Comparison of ENCODE assay signal across 8 mouse cellular contexts in genomic region chr1:34005726-34006638, GRCm38 (mm10).
A peak's percentile ranks its signal among the peaks of the same experiment; 100 is the strongest.
DNase-seq lines count a peak whose midpoint lies in the region; ATAC-seq lines count a peak whose summit lies in the region.

No protein-coding gene starts in this region.

- H3K4me2 ChIP-seq in intestine, embryonic 16.5 days (ENCODE audit: low read depth, low read length): peak overlapping the region; percentile 81

- DNase-seq in spleen, postnatal 36 days (ENCODE audit: low spot score in 2 of 2): peak; percentile 46 to 53
- DNase-seq in spleen, adult 12 weeks (ENCODE audit: low spot score): no peak
- DNase-seq in embryo, embryonic 11.5 days (ENCODE audit: low read depth, low spot score): peak; percentile 54
- DNase-seq in heart, adult 11 months: peak; percentile 99
- DNase-seq in left cerebral cortex, postnatal 36 days (ENCODE audit: low spot score in 2 of 2): peak; percentile 64 to 68
- peak; percentile 72 for DNase-seq in right cerebral cortex, postnatal 25 days

- 2% methylated on average over 29 of the region's 29 CpGs for WGBS in intestine, embryonic 16.5 days

- H3K4me3 ChIP-seq in intestine, embryonic 16.5 days (ENCODE audit: low read length): peak overlapping the region; percentile 50

- peak overlapping the region; percentile 56; the same call in 1 of the 2 replicates for H3K27ac ChIP-seq in intestine, embryonic 16.5 days (ENCODE audit: low read length)

- no peaks in the 10 kb centered on the region for H3K9me3 ChIP-seq in intestine, embryonic 16.5 days (ENCODE audit: control insufficient read depth, low read length)

- peaks cover 10% of the 10 kb centered on the region; the same call in 1 of the 2 replicates for H3K4me1 ChIP-seq in intestine, embryonic 16.5 days (ENCODE audit: control insufficient read depth, insufficient read depth, low read length)

- peak overlapping the region; percentile 56; the same call in 1 of the 2 replicates for H3K9ac ChIP-seq in intestine, embryonic 16.5 days (ENCODE audit: low read depth, low read length)

- H3K27me3 ChIP-seq in intestine, embryonic 16.5 days (replicated peaks; ENCODE audit: control insufficient read depth, insufficient read depth, low read length): no peaks in the 10 kb centered on the region

- intact Hi-C loops in left cerebral cortex, postnatal 36 days (cut with DNase I): loop anchor here (2.0 to 5.0 kb wide), 3 partner anchors 36 to 406 kb away; no protein-coding TSS in a partner anchor

- ATAC-seq in intestine, embryonic 16.5 days: peak; percentile 79
- ATAC-seq in megakaryocyte-erythroid progenitor cell, adult 5-6 weeks (replicated peaks; ENCODE audit: low FRiP score, low TSS enrichment, poor library complexity, severe bottlenecking): peak; percentile 89

- no peaks in the 10 kb centered on the region for H3K36me3 ChIP-seq in intestine, embryonic 16.5 days (ENCODE audit: control insufficient read depth, insufficient read depth, low read length)
